Mouse (Mus musculus): ENCODE data around the gene Ddx54. TPM values are rescaled to one million over a fixed set of nuclear protein-coding genes. Genes with fewer than 3 reads are reported as not detected.

Ddx54 gene
- total and polyA plus RNA-seq, 2 experiments from 2014 or later, result 32.6 to 36.2 TPM

GRCm38 (mm10) chr5:120651230-120651629, 38.7 kb downstream of the Ddx54 start:
- Histone ChIP-seq H3K27me3 (ENCODE audit: insufficient read depth, low read length) (peaks cover 14% of the 10 kb centered on the region; the same call in 1 of the 2 replicates), H3K27ac (ENCODE audit: low read depth, low read length) (no peak overlapping the region), H3K9ac (replicated peaks; ENCODE audit: low read length, poor library complexity, severe bottlenecking) (no peak overlapping the region), H3K36me3 (ENCODE audit: insufficient read depth, low read length) (no peaks in the 10 kb centered on the region), H3K4me3 (ENCODE audit: low read depth, low read length) (no peak overlapping the region), H3K4me1 (ENCODE audit: insufficient read depth, low read length) (peaks cover 6% of the 10 kb centered on the region; the same call in 1 of the 2 replicates), H3K4me2 (ENCODE audit: low read depth, low read length, poor library complexity, severe bottlenecking) (no peak overlapping the region), H3K9me3 (ENCODE audit: low read length) (no peaks in the 10 kb centered on the region)
- 81% methylated on average over 5 of the region's 5 CpGs for WGBS
- no peak for ATAC-seq (ENCODE audit: low FRiP score)
- no peak for DNase-seq (ENCODE audit: low spot score)
- no peak for TF ChIP-seq CTCF (IDR thresholded peaks at IDR 0.05)

- H3K9me3 ChIP-seq (ENCODE audit: low read length), result no peaks in the 10 kb centered on the region
- ATAC-seq (ENCODE audit: low FRiP score) (no peak), DNase-seq (ENCODE audit: low spot score) (no peak)
- 80% methylated on average over 27 of the region's 28 CpGs for WGBS
- H3K27ac ChIP-seq (ENCODE audit: low read depth, low read length), result no peak overlapping the region
- no peak for TF ChIP-seq CTCF (IDR thresholded peaks at IDR 0.05)
- no peak overlapping the region for H3K9ac ChIP-seq (replicated peaks; ENCODE audit: low read length, poor library complexity, severe bottlenecking)
- H3K4me2 ChIP-seq (ENCODE audit: low read depth, low read length, poor library complexity, severe bottlenecking), result no peak overlapping the region
- peaks cover 14% of the 10 kb centered on the region; the same call in 1 of the 2 replicates for H3K27me3 ChIP-seq (ENCODE audit: insufficient read depth, low read length)
- peaks cover 6% of the 10 kb centered on the region; the same call in 1 of the 2 replicates for H3K4me1 ChIP-seq (ENCODE audit: insufficient read depth, low read length)
- no peaks in the 10 kb centered on the region for H3K36me3 ChIP-seq (ENCODE audit: insufficient read depth, low read length)
- H3K4me3 ChIP-seq (ENCODE audit: low read depth, low read length), result no peak overlapping the region
Observed at GRCm38 (mm10) chr5:120652915-120653701, 40.6 kb downstream of the Ddx54 start.

GRCm38 (mm10) chr5:120653873-120654272, 41.3 kb downstream of the Ddx54 start:
- H3K9ac ChIP-seq (replicated peaks; ENCODE audit: low read length, poor library complexity, severe bottlenecking), result no peak overlapping the region
- no peaks in the 10 kb centered on the region for H3K36me3 ChIP-seq (ENCODE audit: insufficient read depth, low read length)
- no peak overlapping the region for H3K4me2 ChIP-seq (ENCODE audit: low read depth, low read length, poor library complexity, severe bottlenecking)
- peaks cover 4% of the 10 kb centered on the region; the same call in 1 of the 2 replicates for H3K4me1 ChIP-seq (ENCODE audit: insufficient read depth, low read length)
- H3K27ac ChIP-seq (ENCODE audit: low read depth, low read length), result no peak overlapping the region
- H3K27me3 ChIP-seq (ENCODE audit: insufficient read depth, low read length), result peaks cover 13% of the 10 kb centered on the region; the same call in 1 of the 2 replicates
- H3K9me3 ChIP-seq (ENCODE audit: low read length), result no peaks in the 10 kb centered on the region
- no peak for DNase-seq (ENCODE audit: low spot score)
- ATAC-seq (ENCODE audit: low FRiP score), result no peak
- H3K4me3 ChIP-seq (ENCODE audit: low read depth, low read length), result no peak overlapping the region
- WGBS, result 91% methylated on average over 2 of the region's 2 CpGs
- TF ChIP-seq CTCF (IDR thresholded peaks at IDR 0.05), result no peak

GRCm38 (mm10) chr5:120656281-120656751, 43.8 kb downstream of the Ddx54 start:
- TF ChIP-seq CTCF (IDR thresholded peaks at IDR 0.05), result peak; percentile 24
- ATAC-seq (ENCODE audit: low FRiP score), result no peak
- no peak overlapping the region for H3K9ac ChIP-seq (replicated peaks; ENCODE audit: low read length, poor library complexity, severe bottlenecking)
- H3K4me3 ChIP-seq (ENCODE audit: low read depth, low read length), result no peak overlapping the region
- no peak overlapping the region for H3K4me2 ChIP-seq (ENCODE audit: low read depth, low read length, poor library complexity, severe bottlenecking)
- no peaks in the 10 kb centered on the region for H3K9me3 ChIP-seq (ENCODE audit: low read length)
- no peak for DNase-seq (ENCODE audit: low spot score)
- no peaks in the 10 kb centered on the region for H3K27me3 ChIP-seq (ENCODE audit: insufficient read depth, low read length)
- H3K4me1 ChIP-seq (ENCODE audit: insufficient read depth, low read length), result peaks cover 3% of the 10 kb centered on the region; the same call in 1 of the 2 replicates
- WGBS, result 85% methylated on average over 12 of the region's 12 CpGs
- H3K36me3 ChIP-seq (ENCODE audit: insufficient read depth, low read length), result no peaks in the 10 kb centered on the region
- no peak overlapping the region for H3K27ac ChIP-seq (ENCODE audit: low read depth, low read length)

GRCm38 (mm10) chr5:120660816-120661215, 48.3 kb downstream of the Ddx54 start:
- H3K9me3 ChIP-seq (ENCODE audit: low read length), result no peaks in the 10 kb centered on the region
- peaks cover 6% of the 10 kb centered on the region; the same call in 1 of the 2 replicates for H3K4me1 ChIP-seq (ENCODE audit: insufficient read depth, low read length)
- peak overlapping the region; percentile 33; the same call in 1 of the 2 replicates for H3K9ac ChIP-seq (replicated peaks; ENCODE audit: low read length, poor library complexity, severe bottlenecking)
- H3K36me3 ChIP-seq (ENCODE audit: insufficient read depth, low read length), result no peaks in the 10 kb centered on the region
- no peak overlapping the region for H3K4me3 ChIP-seq (ENCODE audit: low read depth, low read length)
- no peaks in the 10 kb centered on the region for H3K27me3 ChIP-seq (ENCODE audit: insufficient read depth, low read length)
- peak; percentile 77 for TF ChIP-seq CTCF (IDR thresholded peaks at IDR 0.05)
- ATAC-seq (ENCODE audit: low FRiP score) (peak; percentile 82), DNase-seq (ENCODE audit: low spot score) (peak; percentile 84)
- H3K27ac ChIP-seq (ENCODE audit: low read depth, low read length), result peak overlapping the region; percentile 91
- WGBS, result 8% methylated on average over 5 of the region's 5 CpGs
- no peak overlapping the region for H3K4me2 ChIP-seq (ENCODE audit: low read depth, low read length, poor library complexity, severe bottlenecking)

GRCm38 (mm10) chr5:120664888-120665287, 52.3 kb downstream of the Ddx54 start:
- no peak overlapping the region for H3K4me2 ChIP-seq (ENCODE audit: low read depth, low read length, poor library complexity, severe bottlenecking)
- H3K9me3 ChIP-seq (ENCODE audit: low read length), result no peaks in the 10 kb centered on the region
- no peaks in the 10 kb centered on the region for H3K36me3 ChIP-seq (ENCODE audit: insufficient read depth, low read length)
- no peak overlapping the region for H3K9ac ChIP-seq (replicated peaks; ENCODE audit: low read length, poor library complexity, severe bottlenecking)
- H3K4me1 ChIP-seq (ENCODE audit: insufficient read depth, low read length), result peaks cover 6% of the 10 kb centered on the region; the same call in 1 of the 2 replicates
- no peak overlapping the region for H3K27ac ChIP-seq (ENCODE audit: low read depth, low read length)
- ATAC-seq (ENCODE audit: low FRiP score), result no peak
- 55% methylated on average over 2 of the region's 2 CpGs for WGBS
- peak; percentile 19 for TF ChIP-seq CTCF (IDR thresholded peaks at IDR 0.05)
- no peak overlapping the region for H3K4me3 ChIP-seq (ENCODE audit: low read depth, low read length)
- H3K27me3 ChIP-seq (ENCODE audit: insufficient read depth, low read length), result no peaks in the 10 kb centered on the region; the same call in 1 of the 2 replicates
- no peak for DNase-seq (ENCODE audit: low spot score)
